Mouse (Mus musculus) G1E (cell line): ENCODE measurements around the gene Crybg1.

Source experiments
- CTCF ChIP-seq: IDR thresholded peaks from 2 replicates; pipeline ENCODE4 v1.5.1; 2012; ENCODE audit warnings: low read depth, low read length, inconsistent platforms, mixed read lengths
- GATA1 ChIP-seq: IDR thresholded peaks from 2 replicates; pipeline ENCODE4 v1.6.1; 2012; ENCODE audit warnings: borderline replicate concordance, low read length, inconsistent platforms, mixed read lengths
- GATA2 ChIP-seq: IDR thresholded peaks from 2 replicates; pipeline ENCODE4 v1.6.1; 2012; ENCODE audit warnings: low read depth, low read length, inconsistent platforms, borderline replicate concordance
- POLR2AphosphoS5 ChIP-seq: IDR thresholded peaks from 2 replicates; pipeline ENCODE4 v1.6.1; 2012; ENCODE audit warnings: low read depth, low read length, inconsistent platforms; ENCODE audit not compliant: insufficient replicate concordance
- TAL1 ChIP-seq: conservative IDR thresholded peaks from 2 replicates; pipeline ENCODE4 v1.6.1; 2012; ENCODE audit warnings: low read depth, low read length, inconsistent platforms, mixed read lengths

DNA sequence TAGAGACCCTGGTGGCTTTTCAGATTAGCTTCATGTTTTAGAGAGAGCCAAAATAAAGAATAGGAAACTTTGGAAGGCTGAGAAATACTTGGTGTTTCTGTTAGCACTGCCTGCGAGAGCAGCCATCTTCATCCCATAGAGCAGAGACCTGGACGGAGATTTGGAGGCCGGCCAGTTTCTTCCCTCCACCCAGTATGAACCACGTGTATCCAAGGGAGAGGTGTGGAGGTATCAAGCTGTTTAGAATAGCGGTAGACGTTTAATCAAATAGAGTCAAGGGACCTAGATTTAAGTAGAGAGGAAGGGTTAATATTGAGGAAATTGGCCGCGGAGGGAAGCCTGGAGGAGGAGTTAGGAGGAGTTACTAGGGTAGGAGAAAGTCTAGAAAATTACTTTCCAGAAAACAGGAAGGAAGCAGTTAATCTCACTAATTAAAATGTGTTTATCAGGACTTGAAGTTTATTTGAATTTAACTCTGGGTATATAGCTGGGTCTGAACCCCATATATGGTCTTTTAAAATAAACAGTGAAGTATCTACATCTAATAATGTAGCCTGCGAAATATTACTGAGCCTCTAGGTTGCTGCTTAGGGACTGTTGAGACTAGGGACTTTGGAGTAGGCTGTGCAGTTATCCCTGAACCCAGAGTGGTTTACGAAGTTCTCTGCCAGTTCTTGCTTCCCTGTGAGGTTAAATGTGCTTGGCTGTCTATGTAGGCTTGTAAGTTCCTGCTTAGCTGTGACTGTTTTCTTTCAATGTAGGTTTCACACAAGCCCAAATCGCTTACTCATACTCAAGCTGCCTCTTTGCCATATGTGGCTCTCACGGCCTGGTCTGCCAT lies 238.4 kb downstream of the Crybg1 start:
- TF ChIP-seq CTCF (no peak), GATA1 (no peak), TAL1 (no peak), GATA2 (no peak), POLR2AphosphoS5 (no peak)
